Mouse (Mus musculus): ENCODE measurements around the gene Ros1. TPM values are rescaled to one million over a fixed set of nuclear protein-coding genes. Genes with fewer than 3 reads are reported as not detected.

Ros1 gene
- polyA plus RNA-seq, 1 experiment from 2014 or later: not detected

- no peaks in the 10 kb centered on the region for H3K9me3 ChIP-seq (ENCODE audit: control insufficient read depth, low read length)
- ATAC-seq (ENCODE audit: low FRiP score) (no peak), DNase-seq (ENCODE audit: low spot score) (no peak)
- no peak overlapping the region for H3K9ac ChIP-seq
- H3K4me1 ChIP-seq (replicated peaks; ENCODE audit: control insufficient read depth, insufficient read depth, low read length): no peaks in the 10 kb centered on the region
- H3K27me3 ChIP-seq (ENCODE audit: control insufficient read depth, insufficient read depth, low read length): no peaks in the 10 kb centered on the region
- WGBS: 86% methylated on average over 4 of the region's 4 CpGs
- H3K4me3 ChIP-seq (replicated peaks; ENCODE audit: low read length): no peak overlapping the region
- no peaks in the 10 kb centered on the region for H3K36me3 ChIP-seq (replicated peaks; ENCODE audit: control insufficient read depth, insufficient read depth)
- no peak overlapping the region for H3K4me2 ChIP-seq (replicated peaks)
- no peak overlapping the region for H3K27ac ChIP-seq
These were observed 102.9 kb downstream of the Ros1 start for GRCm38 (mm10) chr10:52092181-52092580.

GRCm38 (mm10) chr10:52086681-52087080 lies 108.4 kb downstream of the Ros1 start:
- 88% methylated on average over 6 of the region's 6 CpGs for WGBS
- H3K36me3 ChIP-seq (replicated peaks; ENCODE audit: control insufficient read depth, insufficient read depth): no peaks in the 10 kb centered on the region
- H3K9ac ChIP-seq: no peak overlapping the region
- no peak overlapping the region for H3K27ac ChIP-seq
- H3K4me1 ChIP-seq (replicated peaks; ENCODE audit: control insufficient read depth, insufficient read depth, low read length): no peaks in the 10 kb centered on the region
- no peaks in the 10 kb centered on the region for H3K9me3 ChIP-seq (ENCODE audit: control insufficient read depth, low read length)
- H3K27me3 ChIP-seq (ENCODE audit: control insufficient read depth, insufficient read depth, low read length): no peaks in the 10 kb centered on the region
- no peak overlapping the region for H3K4me2 ChIP-seq (replicated peaks)
- no peak for DNase-seq (ENCODE audit: low spot score)
- ATAC-seq (ENCODE audit: low FRiP score): no peak
- H3K4me3 ChIP-seq (replicated peaks; ENCODE audit: low read length): no peak overlapping the region

- H3K36me3 ChIP-seq (replicated peaks; ENCODE audit: control insufficient read depth, insufficient read depth): no peaks in the 10 kb centered on the region
- peak; percentile 60; the same call in 1 of the 2 replicates for ATAC-seq (ENCODE audit: low FRiP score)
- DNase-seq (ENCODE audit: low spot score): peak; percentile 69
- no peaks in the 10 kb centered on the region for H3K27me3 ChIP-seq (ENCODE audit: control insufficient read depth, insufficient read depth, low read length)
- no peak overlapping the region for H3K9ac ChIP-seq
- no peak overlapping the region for H3K4me3 ChIP-seq (replicated peaks; ENCODE audit: low read length)
- H3K4me1 ChIP-seq (replicated peaks; ENCODE audit: control insufficient read depth, insufficient read depth, low read length): no peaks in the 10 kb centered on the region
- H3K9me3 ChIP-seq (ENCODE audit: control insufficient read depth, low read length): no peaks in the 10 kb centered on the region
- H3K27ac ChIP-seq: no peak overlapping the region
- no peak overlapping the region for H3K4me2 ChIP-seq (replicated peaks)
These were observed 122.6 kb downstream of the Ros1 start for GRCm38 (mm10) chr10:52072482-52072881.

DNA sequence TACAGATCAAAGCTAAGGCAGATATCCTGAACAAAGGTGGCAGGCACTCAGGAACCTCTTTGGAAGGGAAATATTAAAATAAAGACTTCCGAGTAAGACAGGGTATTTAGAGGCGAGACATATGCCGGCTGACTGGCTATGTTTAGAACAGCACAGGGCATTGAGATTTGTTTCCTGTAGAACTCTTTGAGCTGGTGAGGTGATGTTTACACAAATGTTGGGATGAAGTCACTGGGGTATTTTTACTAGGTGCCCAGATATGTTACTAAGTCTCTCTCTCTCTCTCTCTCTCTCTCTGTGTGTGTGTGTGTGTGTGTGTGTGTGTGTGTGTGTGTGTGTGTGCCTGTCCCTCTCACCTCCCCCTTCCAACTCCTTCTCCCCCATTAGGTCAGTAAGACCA lies 146.8 kb downstream of the Ros1 start:
- 89% methylated on average over 3 of the region's 3 CpGs for WGBS

DNA sequence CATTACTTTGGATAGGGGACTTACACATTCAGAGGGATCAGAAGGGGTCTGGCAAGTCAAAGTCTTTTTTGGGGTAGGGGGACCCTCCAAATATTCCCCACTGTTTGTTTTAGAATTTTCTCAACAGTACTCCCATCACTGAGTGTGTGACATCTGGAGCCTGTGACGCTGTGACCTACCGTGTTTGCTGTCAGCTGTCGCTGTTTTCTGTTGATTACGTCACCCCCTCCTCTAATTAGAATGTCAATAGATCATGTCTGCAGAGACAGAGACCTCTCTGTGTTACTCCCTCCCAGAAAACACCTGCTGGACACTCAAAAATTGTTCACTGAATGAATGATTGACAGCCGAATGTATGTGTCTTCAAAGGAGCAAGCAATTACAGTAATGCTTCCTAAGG lies 152.0 kb downstream of the Ros1 start:
- H3K36me3 ChIP-seq (replicated peaks; ENCODE audit: control insufficient read depth, insufficient read depth): no peaks in the 10 kb centered on the region
- WGBS: 56% methylated on average over 5 of the region's 5 CpGs
- H3K4me3 ChIP-seq (replicated peaks; ENCODE audit: low read length): no peak overlapping the region
- ATAC-seq (ENCODE audit: low FRiP score): no peak
- no peaks in the 10 kb centered on the region for H3K9me3 ChIP-seq (ENCODE audit: control insufficient read depth, low read length)
- DNase-seq (ENCODE audit: low spot score): no peak
- H3K27me3 ChIP-seq (ENCODE audit: control insufficient read depth, insufficient read depth, low read length): no peaks in the 10 kb centered on the region
- H3K9ac ChIP-seq: no peak overlapping the region
- H3K27ac ChIP-seq: no peak overlapping the region
- no peak overlapping the region for H3K4me2 ChIP-seq (replicated peaks)
- H3K4me1 ChIP-seq (replicated peaks; ENCODE audit: control insufficient read depth, insufficient read depth, low read length): no peaks in the 10 kb centered on the region

More for the DNA sequence above, 146.8 kb downstream of the Ros1 start:
- H3K4me1 ChIP-seq (replicated peaks; ENCODE audit: control insufficient read depth, insufficient read depth, low read length): no peaks in the 10 kb centered on the region
- H3K9me3 ChIP-seq (ENCODE audit: control insufficient read depth, low read length): no peaks in the 10 kb centered on the region
- H3K36me3 ChIP-seq (replicated peaks; ENCODE audit: control insufficient read depth, insufficient read depth): no peaks in the 10 kb centered on the region
- no peak overlapping the region for H3K27ac ChIP-seq
- no peaks in the 10 kb centered on the region for H3K27me3 ChIP-seq (ENCODE audit: control insufficient read depth, insufficient read depth, low read length)
- ATAC-seq (ENCODE audit: low FRiP score) (no peak), DNase-seq (ENCODE audit: low spot score) (no peak)
- no peak overlapping the region for H3K4me2 ChIP-seq (replicated peaks)
- H3K4me3 ChIP-seq (replicated peaks; ENCODE audit: low read length): no peak overlapping the region
- no peak overlapping the region for H3K9ac ChIP-seq

GRCm38 (mm10) chr10:52039392-52039791 lies 155.7 kb downstream of the Ros1 start:
- ATAC-seq (ENCODE audit: low FRiP score) (no peak), DNase-seq (ENCODE audit: low spot score) (no peak)
- no peak overlapping the region for H3K9ac ChIP-seq
- no peaks in the 10 kb centered on the region for H3K36me3 ChIP-seq (replicated peaks; ENCODE audit: control insufficient read depth, insufficient read depth)
- WGBS: 73% methylated on average over 1 of the region's 1 CpGs
- no peaks in the 10 kb centered on the region for H3K9me3 ChIP-seq (ENCODE audit: control insufficient read depth, low read length)
- no peak overlapping the region for H3K27ac ChIP-seq
- no peak overlapping the region for H3K4me3 ChIP-seq (replicated peaks; ENCODE audit: low read length)
- H3K4me2 ChIP-seq (replicated peaks): no peak overlapping the region
- no peaks in the 10 kb centered on the region for H3K4me1 ChIP-seq (replicated peaks; ENCODE audit: control insufficient read depth, insufficient read depth, low read length)
- H3K27me3 ChIP-seq (ENCODE audit: control insufficient read depth, insufficient read depth, low read length): no peaks in the 10 kb centered on the region

- Histone ChIP-seq H3K4me1 (replicated peaks; ENCODE audit: control insufficient read depth, insufficient read depth, low read length) (no peaks in the 10 kb centered on the region), H3K4me3 (replicated peaks; ENCODE audit: low read length) (no peak overlapping the region), H3K27me3 (ENCODE audit: control insufficient read depth, insufficient read depth, low read length) (peaks cover 36% of the 10 kb centered on the region), H3K9ac (no peak overlapping the region), H3K36me3 (replicated peaks; ENCODE audit: control insufficient read depth, insufficient read depth) (no peaks in the 10 kb centered on the region), H3K9me3 (ENCODE audit: control insufficient read depth, low read length) (no peaks in the 10 kb centered on the region), H3K27ac (no peak overlapping the region), H3K4me2 (replicated peaks) (no peak overlapping the region)
- DNase-seq (ENCODE audit: low spot score) (no peak), ATAC-seq (ENCODE audit: low FRiP score) (no peak)
These were observed 161.3 kb downstream of the Ros1 start for GRCm38 (mm10) chr10:52033729-52034128.

DNA sequence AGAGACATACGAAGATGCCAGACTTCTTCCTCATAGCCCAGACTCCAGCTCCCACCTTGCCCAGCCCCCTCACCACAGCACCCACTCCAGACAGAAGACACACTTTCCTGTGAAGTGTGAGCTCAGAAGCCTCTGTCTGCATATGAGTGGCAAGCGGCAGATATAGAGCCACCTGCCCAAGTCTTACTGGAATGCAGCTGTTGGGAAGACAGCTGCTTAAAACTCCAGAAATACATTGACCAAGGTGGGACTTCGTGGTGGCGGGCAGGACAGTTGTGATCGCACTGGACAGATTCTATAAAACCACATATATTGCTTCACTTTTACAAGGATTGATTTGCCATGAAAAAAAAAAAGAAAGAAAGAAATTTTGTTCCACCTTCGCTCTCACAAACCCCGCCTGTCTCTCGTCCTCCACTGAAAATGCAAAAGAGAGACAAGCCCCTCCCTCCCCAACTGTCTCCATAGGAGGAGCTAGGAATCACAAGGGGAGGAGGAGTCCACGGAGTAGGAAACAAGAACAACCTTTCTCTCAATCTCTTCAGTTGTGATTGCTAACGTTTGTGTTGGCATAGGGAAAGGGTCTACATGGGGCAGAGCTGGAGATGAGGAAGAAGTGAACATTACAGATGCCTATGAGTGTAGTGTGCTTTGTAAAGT lies 165.5 kb downstream of the Ros1 start:
- ATAC-seq (ENCODE audit: low FRiP score) (0 out of 2 replicates have a peak, but pooled peaks have one; percentile 29), DNase-seq (ENCODE audit: low spot score) (no peak)
- peaks cover 8% of the 10 kb centered on the region for H3K4me1 ChIP-seq (replicated peaks; ENCODE audit: control insufficient read depth, insufficient read depth, low read length)
- 1% methylated on average over 10 of the region's 10 CpGs for WGBS
- H3K4me2 ChIP-seq (replicated peaks): no peak overlapping the region
- H3K9me3 ChIP-seq (ENCODE audit: control insufficient read depth, low read length): no peaks in the 10 kb centered on the region
- no peak overlapping the region for H3K27ac ChIP-seq
- H3K27me3 ChIP-seq (ENCODE audit: control insufficient read depth, insufficient read depth, low read length): peaks cover 78% of the 10 kb centered on the region
- H3K36me3 ChIP-seq (replicated peaks; ENCODE audit: control insufficient read depth, insufficient read depth): no peaks in the 10 kb centered on the region
- H3K9ac ChIP-seq: no peak overlapping the region
- no peak overlapping the region for H3K4me3 ChIP-seq (replicated peaks; ENCODE audit: low read length)

DNA sequence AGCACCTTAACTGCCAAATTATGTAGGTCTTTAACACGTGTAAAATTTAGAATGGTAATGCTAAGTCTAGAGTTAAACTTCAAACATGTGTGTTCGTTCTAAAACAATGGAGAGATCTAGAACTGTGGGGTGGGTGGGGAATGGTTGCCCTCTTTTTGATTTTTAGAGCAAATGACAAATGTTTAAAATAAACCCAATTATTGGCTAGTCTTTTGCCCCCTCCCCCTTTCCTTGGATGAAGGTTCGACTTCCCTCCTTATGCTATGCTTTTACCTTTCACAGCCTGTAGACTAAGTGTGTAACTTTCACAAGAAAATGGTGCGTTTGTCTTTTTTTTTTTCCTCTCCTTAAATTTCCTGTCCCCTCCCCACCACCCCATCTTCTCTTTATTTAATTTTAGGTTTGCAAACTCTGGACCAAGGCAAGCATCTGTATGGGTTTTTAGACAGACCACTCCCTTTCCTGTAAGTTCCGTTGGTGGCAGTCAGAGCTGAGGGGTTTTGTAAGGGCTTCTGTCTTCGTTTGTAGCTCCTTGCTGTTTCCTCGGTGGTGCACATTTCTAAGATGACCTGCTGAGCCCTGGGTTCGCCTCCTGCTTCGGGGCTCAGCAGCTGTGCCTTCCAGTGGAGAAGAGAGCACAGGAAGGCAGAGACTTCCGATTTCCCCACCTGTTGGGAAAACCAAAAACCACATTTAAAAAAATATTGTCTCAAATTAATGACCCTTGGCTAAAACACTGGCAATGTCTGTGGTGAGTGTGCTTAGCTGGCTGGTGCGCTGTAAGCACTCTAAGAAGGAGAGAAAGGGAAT lies 166.3 kb downstream of the Ros1 start:
- H3K27ac ChIP-seq: no peak overlapping the region
- no peak for DNase-seq (ENCODE audit: low spot score)
- peaks cover 8% of the 10 kb centered on the region for H3K4me1 ChIP-seq (replicated peaks; ENCODE audit: control insufficient read depth, insufficient read depth, low read length)
- no peak overlapping the region for H3K4me2 ChIP-seq (replicated peaks)
- H3K9ac ChIP-seq: no peak overlapping the region
- ATAC-seq (ENCODE audit: low FRiP score): no peak
- 3% methylated on average over 11 of the region's 11 CpGs for WGBS
- H3K27me3 ChIP-seq (ENCODE audit: control insufficient read depth, insufficient read depth, low read length): peaks cover 85% of the 10 kb centered on the region
- no peak overlapping the region for H3K4me3 ChIP-seq (replicated peaks; ENCODE audit: low read length)
- no peaks in the 10 kb centered on the region for H3K36me3 ChIP-seq (replicated peaks; ENCODE audit: control insufficient read depth, insufficient read depth)
- H3K9me3 ChIP-seq (ENCODE audit: control insufficient read depth, low read length): no peaks in the 10 kb centered on the region
